Comparison of ENCODE assay signal across 11 mouse cellular contexts in genomic region chr2:173419972-173420391, GRCm38 (mm10).
DNase-seq lines count a peak whose midpoint lies in the region; ATAC-seq lines count a peak whose summit lies in the region.
"Had no signal": no experiment of that assay in that cellular context is flagged by ENCODE, and none has a peak within 500 bp of the region (broad histone marks: within the 10 kb centered on the region; RNA-seq: fewer than 3 reads in every experiment).

No protein-coding gene starts in this region.

- intact Hi-C loops in heart, postnatal 10 days (cut with DNase I), result no loop called here

- peak overlapping the region; percentile 29; the same call in 1 of the 2 replicates for H3K27ac ChIP-seq in heart, embryonic 11.5 days (ENCODE audit: low read depth, low read length)
- peak overlapping the region; percentile 24; the same call in 1 of the 2 replicates for H3K27ac ChIP-seq in hindbrain, embryonic 10.5 days
- peak overlapping the region; percentile 7; the same call in 1 of the 2 replicates for H3K27ac ChIP-seq in limb, embryonic 15.5 days
- H3K27ac ChIP-seq: heart, embryonic 15.5 days; limb, embryonic 13.5 days had no signal

- no peaks in the 10 kb centered on the region for H3K36me3 ChIP-seq in heart, embryonic 11.5 days (ENCODE audit: control insufficient read depth, insufficient read depth, low read length)
- no peaks in the 10 kb centered on the region for H3K36me3 ChIP-seq in hindbrain, embryonic 10.5 days
- no peaks in the 10 kb centered on the region for H3K36me3 ChIP-seq in limb, embryonic 15.5 days
- H3K36me3 ChIP-seq: G1E; heart, embryonic 15.5 days; limb, embryonic 13.5 days had no signal

- H3K4me2 ChIP-seq in heart, embryonic 11.5 days, result no peak overlapping the region
- H3K4me2 ChIP-seq in limb, embryonic 15.5 days, result no peak overlapping the region
- H3K4me2 ChIP-seq: heart, embryonic 15.5 days; limb, embryonic 13.5 days had no signal

- H3K9ac ChIP-seq in heart, embryonic 11.5 days (ENCODE audit: low read depth, low read length), result no peak overlapping the region
- H3K9ac ChIP-seq in limb, embryonic 15.5 days, result no peak overlapping the region
- H3K9ac ChIP-seq: heart, embryonic 15.5 days; limb, embryonic 13.5 days had no signal

- DNase-seq in heart, postnatal 4 days, result no peak
- peak; percentile 82 for DNase-seq in brain, adult 2 months (ENCODE audit: low read depth, low spot score)
- DNase-seq in hindbrain, embryonic 10.5 days (ENCODE audit: low spot score), result no peak
- DNase-seq in ovary, postnatal 14 days (ENCODE audit: low spot score), result no peak
- no peak for DNase-seq in thymus, postnatal 25 days
- DNase-seq in heart, postnatal 10 days, result no peak

- no peaks in the 10 kb centered on the region for H3K9me3 ChIP-seq in heart, embryonic 11.5 days (replicated peaks; ENCODE audit: control insufficient read depth, low read length)
- H3K9me3 ChIP-seq in hindbrain, embryonic 10.5 days, result no peaks in the 10 kb centered on the region
- no peaks in the 10 kb centered on the region for H3K9me3 ChIP-seq in limb, embryonic 15.5 days
- H3K9me3 ChIP-seq: heart, embryonic 15.5 days had no signal

- no peak for ATAC-seq in heart, embryonic 11.5 days (replicated peaks; ENCODE audit: insufficient number of reproducible peaks, low FRiP score, low TSS enrichment)
- ATAC-seq in limb, embryonic 15.5 days (ENCODE audit: insufficient number of reproducible peaks, low FRiP score, low TSS enrichment, low read depth), result peak; percentile 55; the same call in 1 of the 2 replicates

- 60% methylated on average over 10 of the region's 10 CpGs for WGBS in heart, embryonic 11.5 days (ENCODE audit: insufficient replicate concordance)
- WGBS in hindbrain, embryonic 10.5 days, result 58% methylated on average over 10 of the region's 10 CpGs
- WGBS in limb, embryonic 15.5 days, result 69% methylated on average over 10 of the region's 10 CpGs

- no peaks in the 10 kb centered on the region for H3K4me1 ChIP-seq in heart, embryonic 11.5 days (ENCODE audit: control insufficient read depth, insufficient read depth, low read length)
- 0 out of 2 replicates have a peak, but pooled peaks cover 5% of the 10 kb centered on the region for H3K4me1 ChIP-seq in hindbrain, embryonic 10.5 days (replicated peaks)
- peaks cover 8% of the 10 kb centered on the region; the same call in 1 of the 2 replicates for H3K4me1 ChIP-seq in limb, embryonic 15.5 days
- H3K4me1 ChIP-seq: heart, embryonic 15.5 days had no signal

- H3K27me3 ChIP-seq in heart, embryonic 11.5 days (ENCODE audit: control insufficient read depth, insufficient read depth, low read length), result no peaks in the 10 kb centered on the region
- H3K27me3 ChIP-seq in hindbrain, embryonic 10.5 days (ENCODE audit: insufficient read depth, poor library complexity, severe bottlenecking), result no peaks in the 10 kb centered on the region
- no peaks in the 10 kb centered on the region for H3K27me3 ChIP-seq in limb, embryonic 15.5 days
- H3K27me3 ChIP-seq: heart, embryonic 15.5 days; limb, embryonic 13.5 days had no signal

- no peak overlapping the region for H3K4me3 ChIP-seq in heart, embryonic 11.5 days (ENCODE audit: low read depth, low read length)
- no peak overlapping the region for H3K4me3 ChIP-seq in hindbrain, embryonic 10.5 days
- H3K4me3 ChIP-seq in limb, embryonic 15.5 days, result no peak overlapping the region
- H3K4me3 ChIP-seq: heart, embryonic 15.5 days; limb, embryonic 13.5 days had no signal
